Mouse (Mus musculus): ENCODE data around the gene 3300002I08Rik. TPM values are rescaled to one million over a fixed set of nuclear protein-coding genes. Genes with fewer than 3 reads are reported as not detected.
"Not testable (repeated sequence)": the region's sequence is repeated elsewhere in the genome, so short reads cannot be mapped to it uniquely, and the experiment has no call there.

The 3300002I08Rik gene
- 10 to 100 TPM in 1 of 2 experiments, 1 to 10 TPM in 1; 8.8 to 10.5 TPM for total RNA-seq (2021)

GRCm38 (mm10) chr2:150362113-150362877 is at the start of gene 3300002I08Rik:
TSS of gene 3300002I08Rik (minus strand) at chr2:150362765.
- peak; percentile 85 to 88 for DNase-seq (ENCODE audit: extremely low spot score in 1 of 2, low spot score in 2 of 2)
- intact Hi-C loops (cut with DNase I) = not testable (repeated sequence)

DNA sequence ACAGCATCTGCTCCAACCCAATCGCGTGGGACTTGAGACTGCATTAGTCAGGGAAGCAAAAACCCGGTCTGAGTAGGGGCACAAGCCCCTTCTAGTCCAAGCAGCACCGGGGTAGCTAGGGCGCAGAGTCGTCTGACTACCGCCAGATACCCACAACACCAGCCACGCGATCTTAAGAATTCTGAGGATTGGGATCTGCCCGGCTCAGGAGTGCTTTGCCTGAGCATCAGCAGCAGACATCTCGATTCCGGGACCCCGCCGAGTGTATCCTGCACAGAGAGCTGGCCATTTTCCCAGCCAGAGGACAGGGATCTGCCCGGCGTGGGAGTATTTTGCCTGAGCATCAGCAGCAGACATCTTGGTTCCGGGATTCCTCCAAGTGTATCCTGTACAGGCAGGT is 49.6 kb upstream of the 3300002I08Rik start:
- intact Hi-C loops (cut with DNase I) = not testable (repeated sequence)
- DNase-seq (ENCODE audit: extremely low spot score in 1 of 2, low spot score in 2 of 2) = peak in 1 of 2 experiments; percentile 15

- intact Hi-C loops (cut with DNase I) = no loop called here
- no peak for DNase-seq (ENCODE audit: extremely low spot score in 1 of 2, low spot score in 2 of 2)
Measured at GRCm38 (mm10) chr2:150390198-150390597, 27.6 kb upstream of the 3300002I08Rik start.

DNA sequence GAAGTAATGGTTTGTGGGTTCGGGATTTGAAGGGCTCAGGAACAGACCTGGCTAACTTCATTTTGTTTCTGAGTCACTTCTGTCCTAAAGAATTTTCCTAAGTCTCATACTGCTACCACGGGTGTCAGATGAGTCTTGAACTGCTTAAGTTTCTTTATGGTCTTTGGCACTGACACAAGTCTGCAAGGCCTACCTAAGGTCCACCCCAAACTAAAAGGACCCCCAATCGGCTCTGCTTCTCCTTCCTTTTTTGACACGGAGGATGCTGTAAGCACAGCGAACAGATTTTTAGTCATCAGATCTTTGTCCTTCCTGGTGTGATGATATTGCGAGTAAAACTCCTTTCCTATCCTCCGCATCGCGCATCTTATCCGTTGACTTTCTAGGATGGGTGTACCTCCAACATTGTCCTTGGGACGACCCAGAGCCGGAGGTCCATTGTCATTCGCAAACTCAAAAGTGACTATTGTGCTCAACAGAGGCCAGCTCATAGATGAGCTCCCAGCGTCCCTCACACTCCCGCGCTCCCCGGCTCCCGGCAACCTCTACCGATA is 23.1 kb upstream of the 3300002I08Rik start:
- DNase-seq (ENCODE audit: extremely low spot score in 1 of 2, low spot score in 2 of 2); intact Hi-C loops (cut with DNase I): not testable (repeated sequence)

DNA sequence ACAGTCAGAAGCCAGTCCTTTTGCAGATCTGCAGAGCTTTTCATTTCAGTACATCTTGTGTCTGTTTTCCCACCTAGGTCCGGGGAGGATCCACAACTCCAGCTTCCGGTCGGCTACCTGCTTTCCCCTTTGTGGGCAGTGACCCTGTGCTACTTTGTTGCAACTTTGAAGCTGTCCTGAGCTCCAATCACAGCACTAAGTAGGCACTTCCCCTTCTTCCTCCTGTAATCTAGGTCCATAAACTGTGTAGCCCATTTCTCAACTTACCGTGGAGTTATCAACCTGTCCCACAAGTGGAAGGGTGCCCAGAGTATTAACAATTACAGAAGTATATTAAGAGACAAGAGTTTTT is 289 bp upstream of the 3300002I08Rik start:
- no peak for DNase-seq (ENCODE audit: extremely low spot score in 1 of 2, low spot score in 2 of 2)
- intact Hi-C loops (cut with DNase I) = no loop called here

GRCm38 (mm10) chr2:150357136-150357535 is 5.4 kb downstream of the 3300002I08Rik start:
- intact Hi-C loops (cut with DNase I); DNase-seq (ENCODE audit: extremely low spot score in 1 of 2, low spot score in 2 of 2): not testable (repeated sequence)

GRCm38 (mm10) chr2:150323402-150323801 is 39.2 kb downstream of the 3300002I08Rik start, which contains the start of gene Gm10130:
TSS of gene Gm10130 (plus strand) at chr2:150323702.
- intact Hi-C loops (cut with DNase I) = no loop called here
- DNase-seq (ENCODE audit: extremely low spot score in 1 of 2, low spot score in 2 of 2) = no peak

DNA sequence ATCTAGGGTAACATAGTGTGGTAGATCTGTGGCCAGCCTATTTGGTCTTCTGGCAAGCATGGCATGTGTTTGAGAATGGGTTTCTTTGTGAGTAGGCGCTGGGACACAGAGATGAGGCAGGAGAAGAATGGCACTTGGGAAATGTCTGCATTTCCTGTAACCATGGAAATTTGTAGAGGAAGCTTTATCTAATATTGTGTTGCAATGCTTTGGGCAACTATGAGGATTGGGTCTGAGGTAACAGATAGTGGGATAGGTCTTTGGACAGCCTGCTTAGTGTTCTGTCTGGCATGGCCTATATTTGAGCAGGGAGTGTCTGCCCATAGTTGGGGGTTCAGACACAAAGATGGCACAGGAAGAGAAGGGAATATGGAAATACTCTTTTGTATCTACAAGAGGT is 43.6 kb downstream of the 3300002I08Rik start:
- DNase-seq (ENCODE audit: extremely low spot score in 1 of 2, low spot score in 2 of 2) = no peak
- intact Hi-C loops (cut with DNase I) = no loop called here

- no peak for DNase-seq (ENCODE audit: extremely low spot score in 1 of 2, low spot score in 2 of 2)
- intact Hi-C loops (cut with DNase I) = no loop called here
Measured at GRCm38 (mm10) chr2:150316140-150316539, 46.4 kb downstream of the 3300002I08Rik start.

- peak; percentile 86 to 91 for DNase-seq (ENCODE audit: extremely low spot score in 1 of 2, low spot score in 2 of 2)
- intact Hi-C loops (cut with DNase I) = not testable (repeated sequence)
Measured at GRCm38 (mm10) chr2:150310952-150311884, 51.3 kb downstream of the 3300002I08Rik start.

- intact Hi-C loops (cut with DNase I) = no loop called here
- DNase-seq (ENCODE audit: extremely low spot score in 1 of 2, low spot score in 2 of 2) = no peak
Measured at GRCm38 (mm10) chr2:150307183-150307773, 55.3 kb downstream of the 3300002I08Rik start.

- intact Hi-C loops (cut with DNase I) = no loop called here
- DNase-seq (ENCODE audit: extremely low spot score in 1 of 2, low spot score in 2 of 2) = no peak
Measured at GRCm38 (mm10) chr2:150299096-150299495, 63.5 kb downstream of the 3300002I08Rik start.

DNA sequence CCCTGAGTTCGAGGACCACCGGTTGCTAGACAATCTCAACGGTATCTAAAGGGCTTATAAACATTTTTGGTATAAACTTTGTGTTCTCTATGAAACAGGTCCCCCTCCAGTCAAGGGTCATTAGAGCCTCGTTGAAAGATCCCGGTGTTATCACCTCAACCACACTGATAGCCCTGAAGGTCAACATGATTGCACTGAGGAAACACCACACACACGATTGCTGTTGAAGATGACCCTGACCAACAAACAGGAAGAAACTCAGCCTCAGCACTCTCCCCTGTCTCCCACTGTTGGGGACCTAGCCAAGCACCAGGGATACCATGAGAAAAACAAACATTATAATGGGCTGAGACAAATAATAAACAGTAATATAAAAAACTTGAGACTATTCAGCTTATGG is 68.9 kb downstream of the 3300002I08Rik start:
- DNase-seq (ENCODE audit: extremely low spot score in 1 of 2, low spot score in 2 of 2) = no peak
- intact Hi-C loops (cut with DNase I) = no loop called here

Other genes with a start within 250 kb of the 3300002I08Rik start
- gene Zfp120, start 226.1 kb downstream of the 3300002I08Rik start, total RNA-seq (2021) = 1 to 10 TPM; 8.3 to 8.5 TPM
- gene Gm10770, start 183.1 kb downstream of the 3300002I08Rik start, total RNA-seq (2021) = not detected
- not detected for gene Gm14139, start 181.0 kb downstream of the 3300002I08Rik start, total RNA-seq (2021)
- 10 to 100 TPM in 1 of 2 experiments, 1 to 10 TPM in 1; 9.0 to 11.1 TPM for gene Zfp937, start 144.7 kb downstream of the 3300002I08Rik start, total RNA-seq (2021)
- 1 to 10 TPM; 8.2 to 9.5 TPM for gene Gm21994, start 107.2 kb downstream of the 3300002I08Rik start, total RNA-seq (2021)
- under 1 TPM; 0.28 to 0.30 TPM for gene Gm14124, start 105.2 kb downstream of the 3300002I08Rik start, total RNA-seq (2021)
- gene Gm10130, start 39.1 kb downstream of the 3300002I08Rik start, total RNA-seq (2021) = 1 to 10 TPM; 2.6 to 2.7 TPM
- gene Zfp442, start 88.7 kb upstream of the 3300002I08Rik start, total RNA-seq (2021) = 1 to 10 TPM; 7.0 to 7.1 TPM
- under 1 TPM; 0.24 to 0.36 TPM for gene Zfp345, start 122.3 kb upstream of the 3300002I08Rik start, total RNA-seq (2021)
- gene Cst7, start 207.7 kb upstream of the 3300002I08Rik start, total RNA-seq (2021) = not detected
- gene Apmap, start 245.8 kb upstream of the 3300002I08Rik start, total RNA-seq (2021) = 10 to 100 TPM; 51.8 to 53.3 TPM

Data from left cerebral cortex, postnatal 10 days (tissue).